Mouse (Mus musculus): ENCODE measurements around the gene Sox1.

GRCm38 (mm10) chr8:12392801-12393200, 2.3 kb upstream of the Sox1 start:
- no peak for TF ChIP-seq CTCF (IDR thresholded peaks at IDR 0.05; ENCODE audit: extremely low read depth, insufficient read depth, insufficient read length, insufficient replicate concordance)
- no peak for TF ChIP-seq POLR2A (IDR thresholded peaks at IDR 0.05; ENCODE audit: low read depth, low read length)
